33 mouse cellular contexts compared by ENCODE assay signal in the genomic region with DNA sequence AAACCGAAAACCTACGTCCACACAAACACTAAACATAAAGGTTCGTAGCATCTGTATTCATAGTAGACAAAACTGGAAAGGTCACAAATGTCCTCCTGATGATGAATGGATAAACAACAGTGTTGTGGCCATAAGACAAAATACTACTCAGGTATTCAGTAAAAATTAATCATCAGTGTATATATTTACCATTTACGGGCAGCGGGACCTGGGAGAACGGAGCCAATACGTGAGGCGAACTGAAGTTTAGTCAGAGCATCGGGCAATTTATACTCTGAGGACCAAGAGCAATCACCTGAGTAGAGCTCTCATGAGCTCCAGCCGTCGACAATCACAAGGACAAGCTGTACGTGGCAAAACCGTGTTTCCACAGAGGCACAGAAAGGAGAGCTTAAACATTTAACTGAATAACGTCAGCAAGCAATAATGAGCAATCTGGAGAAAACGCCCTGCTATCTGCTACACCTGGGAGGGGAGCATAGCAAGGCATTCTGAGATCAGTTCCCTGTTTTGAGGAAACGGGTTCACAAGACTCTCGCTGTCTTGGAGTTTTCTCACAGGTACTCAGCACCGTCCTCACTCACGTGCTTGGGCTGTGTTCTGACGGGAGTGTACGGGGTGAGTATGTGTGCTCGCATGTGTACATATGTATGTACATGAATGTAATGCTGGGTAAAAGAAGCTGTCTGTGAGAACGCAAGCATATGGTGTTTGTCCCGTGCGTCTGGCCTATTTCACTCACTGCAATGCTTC. TPM values are rescaled to one million over a fixed set of nuclear protein-coding genes. Genes with fewer than 3 reads are reported as not detected.
DNase-seq lines count a peak whose midpoint lies in the region; ATAC-seq lines count a peak whose summit lies in the region.
"Had no signal": no experiment of that assay in that cellular context is flagged by ENCODE, and none has a peak within 500 bp of the region (broad histone marks: within the 10 kb centered on the region; RNA-seq: fewer than 3 reads in every experiment).

No protein-coding gene starts in this region.

- H3K9ac ChIP-seq in forebrain, embryonic 16.5 days (replicated peaks; ENCODE audit: low read depth, low read length): no peak overlapping the region
- H3K9ac ChIP-seq in forebrain, embryonic 15.5 days (replicated peaks): no peak overlapping the region
- H3K9ac ChIP-seq: embryonic facial prominence, embryonic 13.5 days; heart, embryonic 13.5 days; hindbrain, embryonic 14.5 days had no signal

- ATAC-seq in forebrain, embryonic 16.5 days: peak; percentile 33; the same call in 1 of the 2 replicates
- no peak for ATAC-seq in forebrain, embryonic 15.5 days (replicated peaks)
- ATAC-seq: activated CD4-positive, CD25-positive, alpha-beta regulatory T cell, adult 4 months; hindbrain, postnatal 0 days; inflammation-experienced regulatory T-cells, adult 6 months; intestine, embryonic 16.5 days; Patski had no signal

- H3K27me3 ChIP-seq in forebrain, embryonic 16.5 days (replicated peaks; ENCODE audit: control insufficient read depth, insufficient read depth, low read length): no peaks in the 10 kb centered on the region
- no peaks in the 10 kb centered on the region for H3K27me3 ChIP-seq in forebrain, embryonic 15.5 days
- H3K27me3 ChIP-seq: CH12.LX; embryonic facial prominence, embryonic 13.5 days; heart, embryonic 13.5 days; Patski had no signal

- H3K36me3 ChIP-seq in forebrain, embryonic 16.5 days (ENCODE audit: control insufficient read depth, insufficient read depth): no peaks in the 10 kb centered on the region
- no peaks in the 10 kb centered on the region for H3K36me3 ChIP-seq in forebrain, embryonic 15.5 days
- H3K36me3 ChIP-seq: embryonic facial prominence, embryonic 13.5 days; heart, embryonic 10.5 days had no signal

- WGBS in forebrain, embryonic 16.5 days: 77% methylated on average over 25 of the region's 25 CpGs
- WGBS in forebrain, embryonic 15.5 days: 84% methylated on average over 25 of the region's 25 CpGs

- H3K4me3 ChIP-seq in forebrain, embryonic 16.5 days (replicated peaks; ENCODE audit: low read length): no peak overlapping the region
- no peak overlapping the region for H3K4me3 ChIP-seq in forebrain, embryonic 15.5 days
- H3K4me3 ChIP-seq: embryonic facial prominence, embryonic 10.5 days; embryonic facial prominence, embryonic 13.5 days; erythroblast, embryonic 14.5 days; gastrocnemius, adult 2 months; heart, embryonic 10.5 days; heart, embryonic 13.5 days had no signal

- peaks cover 13% of the 10 kb centered on the region for H3K4me1 ChIP-seq in forebrain, embryonic 16.5 days (replicated peaks; ENCODE audit: control insufficient read depth, insufficient read depth, low read length)
- H3K4me1 ChIP-seq in forebrain, embryonic 15.5 days: peaks cover 19% of the 10 kb centered on the region
- H3K4me1 ChIP-seq: heart, embryonic 10.5 days had no signal

- no peak overlapping the region for H3K4me2 ChIP-seq in forebrain, embryonic 16.5 days (ENCODE audit: low read length)
- H3K4me2 ChIP-seq in forebrain, embryonic 15.5 days (replicated peaks): no peak overlapping the region
- H3K4me2 ChIP-seq: embryonic facial prominence, embryonic 13.5 days; heart, embryonic 13.5 days; hindbrain, embryonic 14.5 days had no signal

- DNase-seq in heart, adult 11 months: peak; percentile 57
- no peak for DNase-seq in heart, adult 9 months (ENCODE audit: low spot score in 2 of 2)
- peak; percentile 53 for DNase-seq in R1 (ENCODE audit: low read depth, low spot score)
- peak; percentile 36 for DNase-seq in brain, adult 2 months (ENCODE audit: low read depth, low spot score)
- no peak for DNase-seq in thymus, postnatal 25 days
- DNase-seq: adrenal gland, postnatal 10 days; B cell, adult 2 months; cerebellum, adult 11-12 months; cerebellum, adult 8-10 months; cerebellum, postnatal 10 days; cerebellum, postnatal 36 days; embryo, embryonic 11 days; gastrocnemius, adult 2 months; gastrocnemius, postnatal 14 days; heart, adult 18-20 months; heart, postnatal 14 days; heart, postnatal 4 days; kidney, adult 18-20 months had no signal

- H3K9me3 ChIP-seq in forebrain, embryonic 16.5 days (ENCODE audit: control insufficient read depth, low read length): no peaks in the 10 kb centered on the region
- no peaks in the 10 kb centered on the region for H3K9me3 ChIP-seq in forebrain, embryonic 15.5 days
- H3K9me3 ChIP-seq: embryonic facial prominence, embryonic 10.5 days; embryonic facial prominence, embryonic 13.5 days; G1E; heart, embryonic 10.5 days; heart, embryonic 13.5 days had no signal

- no peak overlapping the region for H3K27ac ChIP-seq in forebrain, embryonic 16.5 days (ENCODE audit: low read length)
- no peak overlapping the region for H3K27ac ChIP-seq in forebrain, embryonic 15.5 days (replicated peaks)
- H3K27ac ChIP-seq: embryonic facial prominence, embryonic 10.5 days; embryonic facial prominence, embryonic 13.5 days; gastrocnemius, adult 2 months; heart, embryonic 10.5 days; heart, embryonic 13.5 days; hindbrain, embryonic 14.5 days; hindbrain, postnatal 0 days had no signal

RNA-seq across cellular contexts. Expression of gene Nsf, which starts 15.7 kb away (rescaled TPM):
- 99.6 and 128 TPM in 2 replicates for polyA plus RNA-seq in forebrain, embryonic 16.5 days (2015; fragmentation: Nextera tagmentation; extraction: Ambion mirVana)
- 94.5 and 94.7 TPM in 2 replicates for polyA plus RNA-seq in forebrain, embryonic 15.5 days (2015; fragmentation: Nextera tagmentation; extraction: Ambion mirVana)

RNA-seq across cellular contexts. Expression of gene Arf2, which starts 28.4 kb away (rescaled TPM):
- polyA plus RNA-seq in forebrain, embryonic 16.5 days (2015; fragmentation: Nextera tagmentation; extraction: Ambion mirVana): 177 and 186 TPM in 2 replicates
- polyA plus RNA-seq in forebrain, embryonic 15.5 days (2015; fragmentation: Nextera tagmentation; extraction: Ambion mirVana): 163 and 175 TPM in 2 replicates

Comparison
In these comparisons a context has a peak if more than half of its experiments do, and no peak if none do; other contexts are left out.
1. DNase-seq: peak in heart, adult 11 months (single experiment), R1 (single experiment) and brain, adult 2 months (single experiment); none in heart, adult 9 months (0 of 2) and thymus, postnatal 25 days (single experiment).